Mouse (Mus musculus) heart, adult 2 months (tissue): Measurements from ENCODE around the gene Xpo4. TPM values are rescaled to one million over a fixed set of nuclear protein-coding genes. Genes with fewer than 3 reads are reported as not detected.

Experiments used
- DNase-seq, 2 experiments: peaks; one replicate each; pipeline ENCODE4 v3.0.0; 2021
- H3K27ac ChIP-seq: fragments of 200-600 bp; 2 replicates; pipeline ENCODE4 v1.8.1; 2022
- H3K27me3 ChIP-seq: fragments of 200-500 bp; 2 replicates; pipeline ENCODE4 v1.6.1; 2012; ENCODE audit warnings: mild to moderate bottlenecking, low read length, inconsistent platforms, mixed read lengths; ENCODE audit not compliant: control insufficient read depth, insufficient read depth
- H3K36me3 ChIP-seq: fragments of 200-500 bp; 2 replicates; pipeline ENCODE4 v1.6.1; 2012; ENCODE audit warnings: low read length, inconsistent platforms; ENCODE audit not compliant: control insufficient read depth, insufficient read depth
- H3K4me1 ChIP-seq: fragments of 200-500 bp; 2 replicates; pipeline ENCODE4 v1.6.1; 2011; ENCODE audit warnings: low read length; ENCODE audit not compliant: control insufficient read depth, insufficient read depth
- H3K4me3 ChIP-seq: fragments of 200-600 bp; 2 replicates; pipeline ENCODE4 v1.8.1; 2022
- H3K79me2 ChIP-seq: fragments of 200-500 bp; replicated peaks from 2 replicates; pipeline ENCODE4 v1.6.1; 2012; ENCODE audit warnings: mild to moderate bottlenecking, inconsistent platforms, low read length, moderate library complexity, mixed read lengths; ENCODE audit not compliant: control insufficient read depth, insufficient read depth
- H3K9ac ChIP-seq: fragments of 200-500 bp; 2 replicates; pipeline ENCODE4 v1.6.1; 2012; ENCODE audit warnings: low read depth, mild to moderate bottlenecking, control low read depth, inconsistent platforms, low read length, mixed read lengths
- CTCF ChIP-seq: fragments of 200-600 bp; IDR thresholded peaks from 2 replicates; pipeline ENCODE4 v1.8.1; 2022; ENCODE audit warnings: antibody characterized with exemption, mild to moderate bottlenecking, moderate library complexity
- EP300 ChIP-seq: fragments of 200-500 bp; IDR thresholded peaks from 2 replicates; pipeline ENCODE4 v1.6.1; 2011; ENCODE audit warnings: low read depth, low read length, control low read depth; ENCODE audit not compliant: insufficient read depth
- POLR2A ChIP-seq: fragments of 200-500 bp; IDR thresholded peaks from 2 replicates; pipeline ENCODE4 v1.6.1; 2011; ENCODE audit warnings: mild to moderate bottlenecking, low read depth, low read length, control low read depth; ENCODE audit not compliant: insufficient read depth
- WGBS: fragments of 180-500 bp; shearing (Covaris S2); methylation state at CpG from one replicate; pipeline ENCODE4 v1.1.7; 2018; 5-methylcytosine and 5-hydroxymethylcytosine counted together
- intact Hi-C: fragments of 180-260 bp; cut with DNase I; formaldehyde crosslinking; loops from one replicate; pipeline ENCODE4 v1.15.1; 2025
- polyA plus RNA-seq: library from polyadenylated mRNA; depleted of rRNA; stranded (reverse); fragments of >200 nt; gene quantifications from 2 replicates; pipeline ENCODE4 v1.2.3, GENCODE M21; 2012
- total RNA-seq, 2 experiments: library from RNA; stranded (reverse); gene quantifications; 2 replicates each; pipeline ENCODE4 v1.2.3; 2021

Gene Xpo4
- total and polyA plus RNA-seq, 3 experiments: 2.8 to 12.7 (median 10.9) TPM

DNA sequence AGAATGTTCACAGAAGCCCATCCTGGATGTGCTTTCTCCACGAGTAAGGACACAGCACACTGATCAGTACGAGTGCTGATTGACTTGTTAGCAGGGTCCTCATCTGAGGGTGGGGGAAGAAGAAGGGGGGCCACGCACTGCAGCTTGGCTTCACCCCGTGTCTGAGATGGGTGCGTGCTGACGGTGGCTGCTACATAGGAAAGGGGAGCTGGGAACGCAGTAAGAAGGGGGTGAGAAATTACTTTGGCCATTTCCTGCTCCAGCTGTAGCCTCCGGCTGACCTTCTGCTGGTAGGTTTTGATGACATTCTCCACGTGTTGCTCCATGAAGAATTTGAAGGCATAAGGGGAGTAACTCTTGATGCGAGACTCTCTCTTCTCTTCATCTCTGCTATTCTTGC lies 33.8 kb upstream of the Xpo4 start:
- no peak overlapping the region for H3K27ac ChIP-seq
- no peak overlapping the region for H3K9ac ChIP-seq
- peaks cover 2% of the 10 kb centered on the region; the same call in 1 of the 2 replicates for H3K4me1 ChIP-seq
- 0 out of 2 replicates have a peak, but pooled peaks cover 4% of the 10 kb centered on the region for H3K36me3 ChIP-seq
- no peaks in the 10 kb centered on the region for H3K27me3 ChIP-seq
- WGBS: 71% methylated on average over 10 of the region's 10 CpGs
- H3K79me2 ChIP-seq: peaks cover 5% of the 10 kb centered on the region
- no peak for DNase-seq
- intact Hi-C loops: no loop called here
- no peak for TF ChIP-seq POLR2A
- TF ChIP-seq CTCF: no peak
- no peak for TF ChIP-seq EP300
- H3K4me3 ChIP-seq: no peak overlapping the region

DNA sequence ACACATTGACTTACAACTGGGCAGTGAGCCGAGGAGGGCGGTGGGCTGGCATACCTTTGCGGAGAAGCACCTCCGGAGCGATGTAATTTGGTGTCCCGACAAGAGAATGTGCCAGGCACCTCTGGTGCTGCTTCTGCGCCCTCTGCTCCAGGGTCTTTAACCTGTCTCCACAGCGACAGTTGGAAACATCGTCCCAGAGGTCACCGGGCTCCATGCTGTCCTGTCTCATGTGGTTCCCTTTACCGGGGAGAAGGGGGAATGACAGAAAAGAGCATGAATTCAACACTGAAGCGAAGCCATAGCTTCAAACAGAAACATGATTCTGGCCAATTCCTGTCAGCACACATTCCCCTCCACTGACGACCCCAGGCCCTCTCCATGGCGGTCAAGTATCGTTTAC lies 30.8 kb upstream of the Xpo4 start:
- Histone ChIP-seq H3K4me1 (peaks cover 2% of the 10 kb centered on the region; the same call in 1 of the 2 replicates), H3K79me2 (peaks cover 3% of the 10 kb centered on the region; the same call in 1 of the 2 replicates), H3K9ac (no peak overlapping the region), H3K27ac (no peak overlapping the region), H3K36me3 (0 out of 2 replicates have a peak, but pooled peaks cover 4% of the 10 kb centered on the region), H3K4me3 (no peak overlapping the region), H3K27me3 (no peaks in the 10 kb centered on the region)
- intact Hi-C loops: no loop called here
- WGBS: 97% methylated on average over 15 of the region's 15 CpGs
- TF ChIP-seq EP300 (no peak), POLR2A (no peak), CTCF (no peak)
- DNase-seq: no peak

DNA sequence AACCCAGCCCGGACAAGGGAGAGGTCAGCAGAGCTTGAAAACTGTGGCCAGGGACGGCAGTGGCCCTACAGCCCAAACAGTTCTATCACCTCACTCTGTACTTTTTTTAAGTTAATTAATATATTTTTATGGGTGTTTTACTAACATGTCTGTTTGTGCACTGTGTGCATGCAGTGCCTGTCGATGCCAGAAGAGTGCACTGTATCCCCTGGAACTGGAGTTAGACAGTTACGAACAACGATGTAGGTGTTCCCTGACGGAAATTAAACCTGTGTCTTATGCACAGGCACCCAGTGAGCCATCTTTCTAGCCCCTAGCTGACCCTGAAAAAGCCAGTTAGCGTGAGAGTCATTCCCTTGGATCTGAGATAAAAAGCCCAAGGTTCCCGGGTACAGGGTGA lies 30.3 kb upstream of the Xpo4 start:
- WGBS: 90% methylated on average over 8 of the region's 8 CpGs
- intact Hi-C loops: no loop called here
- Histone ChIP-seq H3K79me2 (peaks cover 3% of the 10 kb centered on the region; the same call in 1 of the 2 replicates), H3K27me3 (no peaks in the 10 kb centered on the region), H3K36me3 (0 out of 2 replicates have a peak, but pooled peaks cover 4% of the 10 kb centered on the region), H3K9ac (no peak overlapping the region), H3K4me3 (no peak overlapping the region), H3K4me1 (peaks cover 2% of the 10 kb centered on the region; the same call in 1 of the 2 replicates), H3K27ac (no peak overlapping the region)
- no peak for DNase-seq
- TF ChIP-seq CTCF (peak; percentile 61), POLR2A (no peak)

DNA sequence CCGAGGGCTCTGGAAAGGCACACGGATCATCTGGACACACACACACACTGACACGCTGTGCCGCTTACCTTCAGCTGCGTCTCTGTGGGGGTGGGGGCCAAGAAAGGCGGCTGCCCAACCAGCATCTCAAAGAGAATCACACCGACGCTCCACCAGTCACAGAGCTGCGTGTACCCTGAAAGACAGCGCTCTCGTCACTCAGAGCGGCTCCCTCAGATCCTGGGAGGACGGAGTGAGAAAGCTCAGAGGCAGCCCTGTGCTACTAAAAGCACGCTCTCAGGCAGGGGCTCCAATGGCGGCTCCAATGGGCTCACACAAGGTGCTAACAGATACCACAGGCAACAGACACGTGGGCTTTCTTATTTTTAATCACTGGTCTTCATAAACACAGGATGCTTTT lies 29.0 kb upstream of the Xpo4 start:
- Histone ChIP-seq H3K79me2 (peaks cover 2% of the 10 kb centered on the region; the same call in 1 of the 2 replicates), H3K9ac (no peak overlapping the region), H3K4me1 (peaks cover 2% of the 10 kb centered on the region; the same call in 1 of the 2 replicates), H3K27me3 (no peaks in the 10 kb centered on the region), H3K4me3 (no peak overlapping the region), H3K36me3 (0 out of 2 replicates have a peak, but pooled peaks cover 4% of the 10 kb centered on the region), H3K27ac (no peak overlapping the region)
- 86% methylated on average over 16 of the region's 16 CpGs for WGBS
- no peak for TF ChIP-seq POLR2A
- TF ChIP-seq CTCF: no peak
- TF ChIP-seq EP300: no peak
- intact Hi-C loops: no loop called here
- no peak for DNase-seq

DNA sequence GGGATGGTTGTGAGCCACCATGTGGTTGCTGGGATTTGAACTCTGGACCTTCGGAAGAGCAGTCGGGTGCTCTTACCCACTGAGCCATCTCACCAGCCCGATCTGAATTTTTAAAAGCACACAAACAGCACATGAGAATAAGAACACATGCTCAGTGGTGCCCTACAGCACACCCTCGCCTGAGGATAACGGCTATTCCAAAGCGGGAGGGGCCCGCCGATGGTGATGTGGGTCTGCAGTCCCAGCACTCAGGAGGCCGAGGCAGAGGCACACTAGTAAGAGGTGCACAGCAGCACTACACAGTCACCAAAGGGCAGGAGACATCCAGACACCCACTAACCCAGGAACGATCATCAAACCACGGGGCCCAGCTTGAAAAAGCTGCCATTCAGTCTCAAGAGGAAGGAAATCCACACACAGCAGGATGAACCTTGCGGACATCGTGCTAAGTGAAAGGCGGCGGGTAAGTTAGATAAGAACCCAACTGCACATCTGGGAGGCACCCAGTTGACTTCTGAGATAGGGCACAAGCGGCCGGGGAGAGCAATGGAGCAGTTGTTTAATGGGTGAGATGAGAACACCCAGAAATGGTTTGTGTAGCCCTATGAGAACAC lies 27.4 kb upstream of the Xpo4 start:
- Histone ChIP-seq H3K27ac (no peak overlapping the region), H3K9ac (no peak overlapping the region), H3K27me3 (no peaks in the 10 kb centered on the region), H3K79me2 (peaks cover 2% of the 10 kb centered on the region; the same call in 1 of the 2 replicates), H3K4me1 (no peaks in the 10 kb centered on the region), H3K36me3 (no peaks in the 10 kb centered on the region), H3K4me3 (no peak overlapping the region)
- 75% methylated on average over 17 of the region's 17 CpGs for WGBS
- intact Hi-C loops: no loop called here
- TF ChIP-seq CTCF: no peak
- TF ChIP-seq POLR2A: no peak
- TF ChIP-seq EP300: no peak
- no peak for DNase-seq

DNA sequence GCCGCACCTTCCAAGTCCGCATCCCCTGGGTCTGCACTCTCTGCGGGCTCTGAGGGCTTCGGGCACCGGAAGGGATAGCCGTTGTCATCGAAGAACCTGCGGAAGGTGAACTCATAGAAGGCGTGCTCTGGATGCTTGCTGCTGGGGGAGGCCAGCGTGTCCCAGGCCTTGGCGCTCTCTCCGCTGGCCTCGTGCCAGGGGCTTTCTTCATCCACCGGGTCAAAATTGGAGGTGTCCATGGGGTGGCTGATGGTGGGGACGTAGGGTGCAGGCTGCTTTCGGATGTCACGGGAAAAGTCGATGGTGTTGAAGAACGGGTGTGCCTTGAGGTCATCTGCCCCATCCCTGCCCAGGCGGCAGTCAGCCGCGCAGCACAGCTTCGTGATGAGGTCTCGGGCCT lies 26.1 kb upstream of the Xpo4 start:
- 87% methylated on average over 24 of the region's 24 CpGs for WGBS
- no peak for TF ChIP-seq EP300
- no peaks in the 10 kb centered on the region for H3K36me3 ChIP-seq
- DNase-seq: no peak
- no peak overlapping the region for H3K4me3 ChIP-seq
- no peak overlapping the region for H3K27ac ChIP-seq
- no peaks in the 10 kb centered on the region for H3K4me1 ChIP-seq
- intact Hi-C loops: no loop called here
- H3K27me3 ChIP-seq: no peaks in the 10 kb centered on the region
- no peak overlapping the region for H3K9ac ChIP-seq
- peaks cover 2% of the 10 kb centered on the region; the same call in 1 of the 2 replicates for H3K79me2 ChIP-seq
